Mouse (Mus musculus) liver, embryonic 14.5 days (tissue): ENCODE data around the gene Hist1h2af. TPM values are rescaled to one million over a fixed set of nuclear protein-coding genes. Genes with fewer than 3 reads are reported as not detected.

Experiments used
- ATAC-seq: fragments of 200-750 bp; cut with Nextera tagmentation; 2 replicates; pipeline ENCODE4 v1.8.0; 2017; ENCODE audit warnings: moderate number of reproducible peaks, mild to moderate bottlenecking, moderate library complexity; ENCODE audit not compliant: insufficient read depth
- DNase-seq, 3 experiments: peaks; one replicate each; pipeline ENCODE4 v3.0.0-alpha.2; 2012 to 2013; ENCODE audit warnings: low read depth in 3 of 3, low spot score in 3 of 3
- H3K27ac ChIP-seq: fragments of 300-500 bp; sonication (generic); 2 replicates; pipeline ENCODE4 v1.5.1; 2014; ENCODE audit warnings: moderate library complexity, mild to moderate bottlenecking, control low read depth, inconsistent platforms
- H3K27me3 ChIP-seq: fragments of 300-500 bp; sonication (generic); 2 replicates; pipeline ENCODE4 v1.6.1; 2014; ENCODE audit warnings: mild to moderate bottlenecking, low read length, moderate library complexity; ENCODE audit not compliant: control insufficient read depth, insufficient read depth
- H3K36me3 ChIP-seq: fragments of 300-500 bp; sonication (generic); replicated peaks from 2 replicates; pipeline ENCODE4 v1.6.1; 2014; ENCODE audit warnings: low read depth; ENCODE audit not compliant: control insufficient read depth, insufficient read depth
- H3K4me1 ChIP-seq, 2 experiments: fragments of 200-500 bp in 1 of 2; fragments of 300-500 bp in 1 of 2; sonication (generic) in 1 of 2; replicated peaks; 2 replicates each; pipeline ENCODE4 v1.6.1; 2012 to 2014; ENCODE audit warnings: antibody characterized with exemption in 1 of 2, inconsistent platforms in 1 of 2, low read length in 1 of 2; ENCODE audit not compliant: control insufficient read depth in 2 of 2, insufficient read depth in 2 of 2
- H3K4me2 ChIP-seq: fragments of 300-500 bp; sonication (generic); 2 replicates; pipeline ENCODE4 v1.6.1; 2014; ENCODE audit warnings: low read depth, mild to moderate bottlenecking, control low read depth, moderate library complexity
- H3K4me3 ChIP-seq, 2 experiments: fragments of 200-500 bp in 1 of 2; fragments of 300-500 bp in 1 of 2; sonication (generic) in 1 of 2; 2 replicates each; pipeline ENCODE4 v1.5.1; 2012 to 2014; ENCODE audit warnings: low read depth in 2 of 2, low read length in 2 of 2, mild to moderate bottlenecking in 2 of 2, control low read depth in 1 of 2, inconsistent platforms in 1 of 2, moderate library complexity in 1 of 2; ENCODE audit not compliant: insufficient read depth in 1 of 2
- H3K9ac ChIP-seq: fragments of 300-500 bp; sonication (generic); replicated peaks from 2 replicates; pipeline ENCODE4 v1.6.1; 2014; ENCODE audit warnings: mild to moderate bottlenecking, control low read depth, moderate library complexity
- H3K9me3 ChIP-seq: fragments of 300-500 bp; sonication (generic); 2 replicates; pipeline ENCODE4 v1.6.1; 2016; ENCODE audit warnings: low read length, mixed read lengths; ENCODE audit not compliant: control insufficient read depth
- CTCF ChIP-seq: IDR thresholded peaks from 2 replicates; pipeline ENCODE4 v1.5.1; 2016; ENCODE audit warnings: antibody characterized with exemption, low read depth, control low read depth
- EP300 ChIP-seq: IDR thresholded peaks from 2 replicates; pipeline ENCODE4 v1.6.1; 2016; ENCODE audit warnings: antibody characterized with exemption, low read depth
- WGBS: fragments of 180-500 bp; shearing (Covaris S2); extraction: QIAGEN DNeasy Blood & Tissue Kit; methylation state at CpG from one replicate; pipeline ENCODE4 v1.1.7; 2014; ENCODE audit not compliant: insufficient replicate concordance; 5-methylcytosine and 5-hydroxymethylcytosine counted together
- polyA plus RNA-seq, 2 experiments: library from polyadenylated mRNA; depleted of rRNA in 1 of 2; stranded (reverse) in 1 of 2; unstranded in 1 of 2; fragments of >200 nt; fragmentation: Nextera tagmentation in 1 of 2; extraction: Ambion mirVana in 1 of 2; gene quantifications; 2 replicates each; pipeline versions ENCODE4 v1.2.1 to v1.2.3; 2012 to 2014

Hist1h2af gene
- polyA plus RNA-seq, 2 experiments: 14.2 to 375 TPM

- no peak for ATAC-seq
- Histone ChIP-seq H3K9me3 (no peaks in the 10 kb centered on the region), H3K9ac (peak overlapping the region; percentile 99), H3K4me2 (peak overlapping the region; percentile 95), H3K4me1 (peaks cover 17 to 23% of the 10 kb centered on the region in 2 experiments), H3K36me3 (no peaks in the 10 kb centered on the region), H3K27ac (peak overlapping the region; percentile 100), H3K27me3 (no peaks in the 10 kb centered on the region), H3K4me3 (peak overlapping the region; percentile 64 to 74)
- no peak for TF ChIP-seq CTCF
- TF ChIP-seq EP300: no peak
- DNase-seq: no peak
- 17% methylated on average over 2 of the region's 2 CpGs for WGBS
Observed at GRCm38 (mm10) chr13:23529480-23530165, 4.1 kb upstream of the Hist1h2af start.

- under 1% methylated on average over 20 of the region's 20 CpGs for WGBS
- no peaks in the 10 kb centered on the region for H3K27me3 ChIP-seq
- peak overlapping the region; percentile 100 for H3K27ac ChIP-seq
- H3K4me3 ChIP-seq: peak overlapping the region; percentile 64 to 74
- no peak for TF ChIP-seq CTCF
- no peak for TF ChIP-seq EP300
- H3K9me3 ChIP-seq: no peaks in the 10 kb centered on the region
- peak in 1 of 3 experiments; percentile 68 for DNase-seq
- H3K4me1 ChIP-seq: peaks cover 17 to 20% of the 10 kb centered on the region in 2 experiments
- no peaks in the 10 kb centered on the region for H3K36me3 ChIP-seq
- peak overlapping the region; percentile 95 for H3K4me2 ChIP-seq
- H3K9ac ChIP-seq: peak overlapping the region; percentile 99
- ATAC-seq: no peak
Observed at GRCm38 (mm10) chr13:23530181-23530900, 3.4 kb upstream of the Hist1h2af start.

GRCm38 (mm10) chr13:23530901-23531875 lies 2.5 kb upstream of the Hist1h2af start, which contains the start of gene Hist1h4h:
Gene Hist1h4h, plus strand, starts transcription at chr13:23531050.
- H3K9ac ChIP-seq: peak within 1 kb of the TSS; percentile 99
- H3K4me3 ChIP-seq: peak within 1 kb of the TSS; percentile 64 to 74
- WGBS: under 1% methylated on average over 55 of the region's 70 CpGs
- H3K36me3 ChIP-seq: no peaks in the 10 kb centered on the region
- TF ChIP-seq CTCF (no peak), EP300 (peak; percentile 89)
- no peaks in the 10 kb centered on the region for H3K27me3 ChIP-seq
- peaks cover 11 to 12% of the 10 kb centered on the region in 2 experiments for H3K4me1 ChIP-seq
- ATAC-seq: peak; percentile 61
- H3K9me3 ChIP-seq: no peaks in the 10 kb centered on the region
- H3K4me2 ChIP-seq: peak within 1 kb of the TSS; percentile 95
- DNase-seq: peak; percentile 93 to 95 (median 95)
- H3K27ac ChIP-seq: peak within 1 kb of the TSS; percentile 100

- ATAC-seq (no peak), DNase-seq (no peak)
- WGBS: 11% methylated on average over 9 of the region's 9 CpGs
- H3K27ac ChIP-seq: peak overlapping the region; percentile 100
- H3K4me2 ChIP-seq: peak overlapping the region; percentile 95
- H3K27me3 ChIP-seq: no peaks in the 10 kb centered on the region
- TF ChIP-seq EP300: no peak; the same call in 1 of the 2 replicates
- no peak for TF ChIP-seq CTCF
- no peaks in the 10 kb centered on the region for H3K9me3 ChIP-seq
- H3K4me1 ChIP-seq: peaks cover 19 to 20% of the 10 kb centered on the region in 2 experiments
- peak overlapping the region; percentile 51 to 74 for H3K4me3 ChIP-seq
- no peaks in the 10 kb centered on the region for H3K36me3 ChIP-seq
- H3K9ac ChIP-seq: peak overlapping the region; percentile 99
Observed at GRCm38 (mm10) chr13:23532262-23533075, 1.2 kb upstream of the Hist1h2af start.
